Mouse (Mus musculus): Measurements from ENCODE around the gene Grap.
"Not testable (repeated sequence)": the region's sequence is repeated elsewhere in the genome, so short reads cannot be mapped to it uniquely, and the experiment has no call there.

Grap gene

DNA sequence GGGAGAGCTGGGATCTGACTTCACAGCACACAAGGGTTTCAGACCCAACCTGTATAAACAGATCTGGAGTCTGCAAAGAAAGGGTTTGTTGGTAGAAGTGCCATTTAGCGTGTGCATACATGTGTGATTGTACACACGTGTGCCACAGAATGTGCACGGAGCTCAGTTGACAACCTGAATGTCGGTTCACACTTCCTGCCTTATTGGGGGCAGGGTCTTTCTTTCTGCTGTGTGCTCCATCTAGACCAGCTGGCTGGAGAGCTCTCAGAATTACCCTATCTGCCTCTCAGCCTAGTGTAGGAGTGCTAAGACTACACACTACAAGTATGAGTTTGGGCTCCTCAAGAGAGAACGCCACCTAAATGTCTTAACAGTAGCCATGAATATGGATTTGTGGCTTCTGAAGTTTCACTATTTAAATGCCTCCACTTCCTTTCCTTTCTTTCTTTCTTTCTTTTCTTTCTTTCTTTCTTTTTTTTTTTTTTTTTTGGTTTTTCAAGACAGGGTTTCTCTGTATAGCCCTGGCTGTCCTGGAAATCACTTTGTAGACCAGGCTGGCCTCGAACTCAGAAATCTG is 13.4 kb upstream of the Grap start:
- no peak for DNase-seq (ENCODE audit: low spot score in 2 of 2)

GRCm38 (mm10) chr11:61640585-61640984 is 12.5 kb upstream of the Grap start:
- not testable (repeated sequence) for DNase-seq (ENCODE audit: low spot score in 2 of 2)

DNA sequence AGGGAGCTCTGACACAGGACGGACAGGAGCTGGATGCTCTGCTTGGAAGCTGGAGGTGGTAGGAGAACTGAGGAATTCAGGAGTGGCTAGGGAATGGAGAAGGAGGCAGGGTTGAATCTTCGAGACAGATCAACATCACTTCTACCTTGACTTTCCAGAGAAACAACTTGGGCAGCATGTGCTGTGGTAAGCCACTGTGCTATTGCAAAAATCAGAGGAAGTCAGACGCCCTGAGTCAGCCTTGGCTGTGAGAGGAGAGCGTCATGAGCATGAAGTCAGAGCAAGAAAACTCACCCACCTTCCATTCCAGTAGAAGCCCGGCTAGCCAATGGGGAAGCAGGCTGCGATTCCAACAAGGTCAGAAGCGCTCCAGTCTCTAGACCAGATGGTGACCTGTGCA is 11.0 kb upstream of the Grap start:
- no peak for DNase-seq (ENCODE audit: low spot score in 2 of 2)

DNA sequence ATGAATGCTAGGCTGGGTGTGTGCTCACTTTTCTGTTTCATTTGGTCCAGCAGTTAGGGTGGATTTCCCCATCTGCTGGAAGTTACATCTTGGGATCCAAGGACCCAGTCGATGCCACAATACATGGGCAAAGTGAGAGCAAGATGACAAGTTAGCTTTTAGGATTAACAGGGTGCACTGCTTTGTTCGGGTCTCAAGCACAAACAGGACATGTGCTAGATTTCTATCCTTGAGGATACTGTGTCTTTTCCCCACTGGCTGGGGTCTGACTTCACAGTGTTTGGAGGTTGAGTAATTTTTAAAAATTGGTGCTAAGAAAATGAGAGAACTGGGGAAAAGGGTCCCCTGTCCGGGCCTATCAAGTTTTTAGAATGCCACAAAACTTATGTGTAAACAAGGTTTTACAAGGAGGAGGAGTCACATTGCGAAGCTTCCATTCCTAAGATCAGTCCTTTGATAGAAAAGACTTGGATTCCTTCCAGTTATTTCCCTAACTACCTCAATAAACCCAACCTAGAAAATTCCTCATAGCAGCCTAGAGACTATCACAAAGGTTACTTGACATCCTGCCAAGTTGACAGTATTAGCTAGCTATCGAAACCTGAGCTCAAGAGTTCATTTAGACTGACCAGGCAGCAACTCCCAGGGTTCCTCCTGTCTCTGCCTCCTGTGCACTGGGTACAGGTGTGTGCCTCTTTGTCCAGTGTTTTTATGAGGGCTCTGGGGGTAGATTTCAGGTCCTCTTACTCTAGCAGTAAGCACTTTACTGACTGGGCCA is 9.7 kb upstream of the Grap start:
- DNase-seq (ENCODE audit: low spot score in 2 of 2): no peak

- DNase-seq (ENCODE audit: low spot score in 2 of 2): peak; percentile 41 to 46
These were observed 8.3 kb upstream of the Grap start for GRCm38 (mm10) chr11:61644576-61645326.

DNA sequence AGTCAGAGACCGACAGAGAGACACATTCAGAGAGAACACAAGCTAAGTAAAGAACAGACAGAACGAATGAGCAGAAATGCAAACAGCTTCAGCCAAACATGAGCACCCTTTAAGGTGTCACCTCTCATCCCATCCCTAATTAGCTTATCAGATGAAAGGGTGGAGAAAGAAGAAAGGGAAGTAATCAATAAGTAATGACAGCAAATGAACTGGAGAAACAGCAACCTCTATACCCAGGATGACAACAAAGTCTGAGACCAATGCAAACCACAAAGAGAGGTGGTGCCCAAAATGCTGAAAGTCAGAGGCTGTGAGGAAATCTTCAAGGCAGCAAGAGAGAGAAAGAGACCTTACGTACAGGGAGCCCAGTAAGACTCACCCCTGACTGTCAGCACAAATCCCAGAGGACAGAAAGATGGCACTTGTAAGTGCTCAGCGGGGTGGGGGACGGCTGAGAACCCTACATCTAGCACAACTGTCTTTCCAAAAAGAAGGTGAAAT is 7.7 kb upstream of the Grap start:
- no peak for DNase-seq (ENCODE audit: low spot score in 2 of 2)

DNA sequence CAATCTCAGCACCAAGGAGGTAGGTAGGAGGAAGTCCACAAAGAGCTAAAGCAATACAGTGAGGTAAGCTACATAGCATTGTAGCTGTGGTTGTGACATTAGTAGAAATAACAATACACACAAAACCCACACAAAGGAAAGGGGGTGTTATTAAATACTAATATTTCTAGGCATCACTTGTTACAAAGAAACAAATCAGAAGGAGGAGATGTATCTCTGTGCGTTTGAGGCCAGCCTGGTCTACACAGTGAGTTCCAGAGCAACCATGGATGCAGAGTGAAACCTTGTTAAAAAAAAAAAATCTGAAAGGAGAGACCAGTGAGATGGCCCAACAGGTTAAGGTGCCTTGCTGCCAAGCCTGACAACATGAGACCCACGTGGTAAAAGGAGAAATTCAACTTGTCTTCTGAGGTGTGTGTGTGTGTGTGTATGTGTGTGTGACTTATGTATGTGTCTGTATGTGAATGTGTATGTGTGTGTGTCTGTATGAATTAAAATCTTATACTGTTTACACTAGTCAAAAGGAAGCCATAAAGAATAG is 6.5 kb upstream of the Grap start:
- no peak for DNase-seq (ENCODE audit: low spot score in 2 of 2)

DNA sequence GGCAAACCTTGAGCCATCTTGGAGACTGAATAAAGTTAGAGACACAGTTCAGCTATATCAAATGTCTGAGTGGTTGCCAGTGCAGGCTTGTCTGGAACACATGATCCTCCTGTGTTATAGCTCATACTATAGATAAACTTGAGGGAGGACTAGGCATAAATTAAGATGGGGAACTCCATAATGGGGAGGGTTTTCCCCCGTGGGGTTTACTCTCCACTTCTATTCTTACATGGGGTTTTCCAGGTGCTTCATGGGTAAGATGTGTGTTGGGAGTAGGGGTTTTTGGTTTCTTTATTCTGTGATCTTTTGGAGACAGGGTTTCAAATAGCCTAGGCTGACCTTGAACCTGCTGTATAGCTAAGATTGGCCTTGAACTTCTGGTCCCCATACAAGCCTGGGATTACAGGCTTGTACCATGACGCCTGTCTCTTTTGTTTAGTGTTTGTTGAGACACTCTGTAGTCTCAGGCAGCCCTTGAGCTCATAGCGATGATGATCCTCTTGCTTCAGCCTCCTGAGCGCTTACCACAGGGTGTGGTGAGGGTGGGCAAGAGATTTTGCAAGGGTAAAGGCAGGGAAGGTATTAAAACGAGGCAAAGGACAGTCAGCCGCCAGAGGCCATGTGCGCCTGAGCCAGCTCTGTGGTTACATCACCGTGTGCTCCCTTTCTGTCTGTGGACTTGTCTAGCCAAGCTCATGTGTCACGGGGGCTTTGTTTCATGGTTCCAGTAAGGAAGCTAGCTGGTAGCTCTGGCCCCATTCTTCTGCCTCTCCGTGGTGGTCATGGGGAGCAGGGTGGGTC is 5.8 kb upstream of the Grap start:
- no peak for DNase-seq (ENCODE audit: low spot score in 2 of 2)

DNA sequence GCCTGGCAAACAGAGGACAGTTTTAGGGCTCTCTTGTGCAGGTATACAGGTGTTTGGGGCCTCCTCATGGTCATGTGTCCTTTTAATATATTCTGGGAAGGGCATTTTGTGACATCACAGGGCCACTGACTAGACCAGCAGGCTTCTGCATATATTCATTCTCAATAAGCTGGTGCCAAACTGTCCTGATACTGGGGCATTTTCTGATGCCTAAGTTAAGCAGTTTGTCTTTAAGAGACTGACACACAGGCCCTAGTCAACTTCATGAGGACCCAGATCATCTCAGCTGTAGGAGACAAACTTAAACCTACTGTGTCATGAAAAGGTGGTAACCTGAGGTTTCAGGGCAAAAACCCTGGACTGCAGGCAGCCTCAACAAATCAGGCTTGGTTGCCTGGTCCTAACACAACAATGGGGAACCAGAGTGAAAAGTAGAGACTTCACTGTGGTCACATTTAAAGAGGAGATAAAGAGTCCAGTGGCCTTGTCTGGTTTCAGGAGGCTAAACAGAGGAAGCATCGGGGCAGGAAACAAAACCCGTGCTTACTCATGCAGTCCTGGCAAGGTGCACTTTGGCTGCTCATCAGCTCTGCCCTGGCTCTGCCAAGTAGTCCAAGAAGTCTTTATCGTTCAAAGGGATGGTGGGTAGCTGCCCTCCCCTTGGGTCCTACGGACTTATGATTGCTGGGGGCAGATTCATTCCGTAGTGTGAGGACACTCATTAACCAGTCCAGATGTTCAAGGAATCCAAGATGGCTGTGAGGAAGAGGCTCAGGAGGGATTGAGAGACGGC is 4.9 kb upstream of the Grap start:
- DNase-seq (ENCODE audit: low spot score in 2 of 2): no peak

GRCm38 (mm10) chr11:61648749-61649115 is 4.3 kb upstream of the Grap start:
- peak; percentile 74 to 76 for DNase-seq (ENCODE audit: low spot score in 2 of 2)

DNA sequence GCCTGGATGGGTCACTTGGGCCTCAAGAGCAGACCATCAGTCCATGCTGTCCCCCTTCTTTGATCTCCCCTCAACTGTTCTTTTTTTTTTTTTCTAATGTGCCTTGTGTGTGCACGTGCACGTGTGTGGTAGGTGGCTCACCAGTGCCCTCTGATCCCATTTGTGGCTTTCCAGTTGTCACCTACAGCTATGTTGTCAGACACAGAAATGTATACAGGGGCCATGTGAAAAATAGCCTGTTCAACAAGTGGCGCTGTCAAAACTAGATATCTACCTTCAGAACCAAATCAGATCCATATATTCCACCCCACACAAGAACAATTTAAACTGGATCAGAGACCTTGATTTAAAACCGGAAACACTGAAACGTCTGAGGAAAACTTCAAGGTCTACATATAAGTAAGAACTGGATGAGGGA is 3.9 kb upstream of the Grap start:
- DNase-seq (ENCODE audit: low spot score in 2 of 2): no peak

DNA sequence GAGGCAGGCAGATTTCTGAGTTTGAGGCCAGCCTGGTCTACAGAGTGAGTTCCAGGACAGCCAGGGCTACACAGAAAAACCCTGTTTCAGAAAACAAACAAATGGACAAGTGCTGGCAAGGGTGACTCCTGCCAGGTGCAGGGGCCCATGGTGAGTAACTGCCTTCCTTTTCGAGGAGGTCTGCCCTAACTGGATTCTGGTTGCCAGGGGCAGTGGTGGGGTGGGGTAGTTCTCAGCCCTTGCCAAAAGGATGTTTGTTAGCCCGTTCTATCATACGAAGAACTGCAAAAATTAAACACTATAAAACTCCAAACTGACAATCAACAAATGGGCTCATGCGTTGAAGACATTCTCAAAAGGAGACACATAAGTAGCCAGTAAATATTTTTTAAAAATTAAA is 3.4 kb upstream of the Grap start:
- DNase-seq (ENCODE audit: low spot score in 2 of 2): no peak

DNA sequence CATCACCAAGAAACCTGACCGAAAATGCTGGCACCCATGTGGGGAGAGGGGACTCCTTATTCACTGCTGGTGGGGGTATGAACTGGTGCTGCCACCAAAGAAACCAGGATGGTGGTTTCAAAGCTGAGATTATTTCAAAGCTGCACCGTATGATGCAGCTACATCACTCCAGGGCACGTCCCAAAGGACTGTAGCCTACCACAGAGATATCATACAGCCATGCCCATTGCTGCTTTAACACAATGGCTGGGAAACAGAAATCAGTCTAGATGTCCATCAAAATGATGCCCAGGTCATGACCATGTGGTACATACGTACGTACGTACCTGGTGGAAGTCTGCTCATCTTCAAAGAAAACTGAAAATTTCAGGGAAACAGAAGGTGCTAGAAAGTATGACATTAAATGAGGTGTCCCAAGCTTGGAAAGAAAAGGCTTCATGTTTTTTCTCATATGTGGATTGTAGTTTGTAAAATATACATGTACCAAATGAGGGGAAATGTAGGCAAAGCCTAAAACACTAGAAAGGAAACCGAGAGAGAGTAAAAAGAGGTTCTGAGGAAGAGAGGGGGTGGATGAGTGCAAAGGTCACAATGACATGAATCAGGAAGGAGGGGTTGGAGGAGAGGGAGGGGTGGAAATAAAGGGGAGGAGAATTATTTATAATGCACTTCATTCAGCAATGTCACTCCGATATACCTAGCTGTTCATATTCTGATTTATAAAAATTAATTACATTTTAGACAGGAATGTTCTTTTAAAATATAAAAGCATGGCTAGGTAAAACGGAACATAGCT is 2.4 kb upstream of the Grap start:
- no peak for DNase-seq (ENCODE audit: low spot score in 2 of 2)

GRCm38 (mm10) chr11:61652216-61652615 is 849 bp upstream of the Grap start:
- DNase-seq (ENCODE audit: low spot score in 2 of 2): no peak

GRCm38 (mm10) chr11:61653568-61653967 is 503 bp downstream of the Grap start:
- no peak for DNase-seq (ENCODE audit: low spot score in 2 of 2)

GRCm38 (mm10) chr11:61654786-61655311 is 1.8 kb downstream of the Grap start:
- no peak for DNase-seq (ENCODE audit: low spot score in 2 of 2)

GRCm38 (mm10) chr11:61655649-61656048 is 2.6 kb downstream of the Grap start:
- DNase-seq (ENCODE audit: low spot score in 2 of 2): no peak

DNA sequence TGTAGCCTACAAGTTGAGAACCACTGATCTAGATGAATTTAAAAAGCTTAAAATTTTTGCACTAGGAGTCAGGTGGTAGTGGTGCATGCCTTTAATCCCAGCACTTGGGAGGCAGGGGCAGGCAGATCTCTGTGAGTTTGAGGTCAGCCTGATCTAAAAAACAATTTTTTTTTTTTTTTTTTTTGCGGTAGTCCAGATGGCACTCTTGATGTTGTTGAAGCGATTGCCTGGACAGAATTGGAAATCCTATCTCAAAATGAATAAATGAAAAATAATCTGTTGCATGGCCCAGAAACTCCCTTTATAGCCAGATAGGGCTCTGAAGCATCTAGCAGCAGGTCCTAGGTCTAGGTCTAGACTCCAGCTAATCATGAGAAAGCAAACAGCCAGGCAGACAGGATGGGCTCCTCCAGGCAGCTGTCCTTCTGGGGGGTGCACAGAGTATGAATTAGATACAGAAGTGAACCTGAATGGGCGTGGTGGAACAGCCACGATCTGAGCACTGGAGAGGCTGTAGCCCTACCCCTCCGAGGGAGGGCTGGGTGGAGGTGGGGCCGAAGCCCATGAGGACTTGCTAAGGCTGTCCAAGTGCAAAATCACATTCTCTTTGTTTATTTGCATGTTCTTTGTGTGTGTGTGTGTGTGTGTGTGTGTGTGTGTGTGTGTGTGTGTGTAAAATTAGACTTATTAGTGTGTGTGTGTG is 3.2 kb downstream of the Grap start:
- DNase-seq (ENCODE audit: low spot score in 2 of 2): no peak

DNA sequence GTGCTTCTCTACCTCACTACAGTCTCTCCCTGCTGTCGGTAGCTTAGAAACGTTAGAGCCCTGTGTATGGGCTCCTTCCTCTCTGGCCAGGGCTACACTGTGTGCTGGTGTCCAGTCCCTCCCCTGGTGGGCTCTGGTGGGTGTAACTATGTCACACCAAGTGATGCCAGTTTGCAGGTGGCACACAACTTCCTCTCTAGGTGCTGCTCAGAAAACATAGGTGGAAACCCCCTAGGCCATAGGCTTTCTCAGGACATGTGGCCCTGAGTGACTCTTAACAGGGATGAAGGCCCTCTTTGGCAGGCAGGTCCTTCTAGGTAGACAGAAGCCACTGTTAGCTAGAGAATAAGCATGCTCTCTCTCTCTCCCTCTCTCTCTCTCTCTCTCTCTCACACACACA is 4.4 kb downstream of the Grap start:
- DNase-seq (ENCODE audit: low spot score in 2 of 2): no peak

All from right cerebral cortex, postnatal 10 days (tissue).